Comparison of ENCODE assay signal across 7 mouse cellular contexts in genomic region chr13:92531237-92531636, GRCm38 (mm10). TPM values are rescaled to one million over a fixed set of nuclear protein-coding genes. Genes with fewer than 3 reads are reported as not detected.
DNase-seq lines count a peak whose midpoint lies in the region; ATAC-seq and TF ChIP-seq lines count a peak whose summit lies in the region.

No protein-coding gene starts in this region.

- no peaks in the 10 kb centered on the region for H3K9me3 ChIP-seq in lung, postnatal 0 days (ENCODE audit: low read length)
- H3K9me3 ChIP-seq in forebrain, embryonic 12.5 days = no peaks in the 10 kb centered on the region
- H3K9me3 ChIP-seq in liver, embryonic 11.5 days (ENCODE audit: control insufficient read depth, low read length) = no peaks in the 10 kb centered on the region
- no peaks in the 10 kb centered on the region for H3K9me3 ChIP-seq in stomach, embryonic 16.5 days (replicated peaks; ENCODE audit: control insufficient read depth, low read length)

- peak overlapping the region; percentile 73 for H3K4me2 ChIP-seq in lung, postnatal 0 days (replicated peaks; ENCODE audit: low read depth, low read length)
- H3K4me2 ChIP-seq in forebrain, embryonic 12.5 days = peak overlapping the region; percentile 66
- peak overlapping the region; percentile 90 for H3K4me2 ChIP-seq in liver, embryonic 11.5 days
- H3K4me2 ChIP-seq in stomach, embryonic 16.5 days (ENCODE audit: low read depth, low read length) = peak overlapping the region; percentile 67

- DNase-seq in lung, postnatal 0 days (ENCODE audit: low spot score) = no peak
- no peak for DNase-seq in lung, postnatal 14 days
- no peak for DNase-seq in liver, embryonic 11.5 days (ENCODE audit: low spot score)
- DNase-seq in right cerebral cortex, postnatal 4 days = no peak
- no peak for DNase-seq in urinary bladder, postnatal 36 days (ENCODE audit: low spot score in 2 of 2)

- H3K4me3 ChIP-seq in lung, postnatal 0 days (ENCODE audit: low read depth, low read length) = peak overlapping the region; percentile 71
- peak overlapping the region; percentile 65 for H3K4me3 ChIP-seq in forebrain, embryonic 12.5 days (replicated peaks)
- H3K4me3 ChIP-seq in liver, embryonic 11.5 days (ENCODE audit: low read depth, low read length) = peak overlapping the region; percentile 72
- peak overlapping the region; percentile 87 for H3K4me3 ChIP-seq in stomach, embryonic 16.5 days (replicated peaks; ENCODE audit: low read length)

- no peaks in the 10 kb centered on the region for H3K36me3 ChIP-seq in lung, postnatal 0 days (ENCODE audit: insufficient read depth, low read length)
- H3K36me3 ChIP-seq in forebrain, embryonic 12.5 days (replicated peaks) = no peaks in the 10 kb centered on the region
- H3K36me3 ChIP-seq in liver, embryonic 11.5 days (ENCODE audit: control insufficient read depth, insufficient read depth, low read length) = no peaks in the 10 kb centered on the region
- H3K36me3 ChIP-seq in stomach, embryonic 16.5 days (ENCODE audit: control insufficient read depth, insufficient read depth, low read length) = no peaks in the 10 kb centered on the region

- ATAC-seq in lung, postnatal 0 days = no peak
- no peak for ATAC-seq in forebrain, embryonic 12.5 days (ENCODE audit: low FRiP score)
- ATAC-seq in liver, embryonic 11.5 days (replicated peaks; ENCODE audit: low FRiP score) = no peak
- no peak for ATAC-seq in stomach, embryonic 16.5 days (ENCODE audit: insufficient read depth, low FRiP score)

- WGBS in lung, postnatal 0 days = 4% methylated on average over 15 of the region's 15 CpGs
- WGBS in forebrain, embryonic 12.5 days = 5% methylated on average over 15 of the region's 15 CpGs
- 5% methylated on average over 15 of the region's 15 CpGs for WGBS in liver, embryonic 11.5 days
- 3% methylated on average over 15 of the region's 15 CpGs for WGBS in stomach, embryonic 16.5 days

- no peak for TF ChIP-seq EP300 in lung, postnatal 0 days (IDR thresholded peaks at IDR 0.05)

- H3K4me1 ChIP-seq in lung, postnatal 0 days (ENCODE audit: insufficient read depth, low read depth, low read length) = no peaks in the 10 kb centered on the region
- H3K4me1 ChIP-seq in forebrain, embryonic 12.5 days = peaks cover 6% of the 10 kb centered on the region
- peaks cover 5% of the 10 kb centered on the region; the same call in 1 of the 2 replicates for H3K4me1 ChIP-seq in liver, embryonic 11.5 days (replicated peaks; ENCODE audit: control insufficient read depth, insufficient read depth, low read length)
- H3K4me1 ChIP-seq in stomach, embryonic 16.5 days (ENCODE audit: control insufficient read depth, insufficient read depth, low read length) = 0 out of 2 replicates have a peak, but pooled peaks cover 6% of the 10 kb centered on the region

- H3K27me3 ChIP-seq in lung, postnatal 0 days (replicated peaks; ENCODE audit: insufficient read depth, low read length) = no peaks in the 10 kb centered on the region
- no peaks in the 10 kb centered on the region for H3K27me3 ChIP-seq in forebrain, embryonic 12.5 days
- H3K27me3 ChIP-seq in liver, embryonic 11.5 days (replicated peaks; ENCODE audit: control insufficient read depth, insufficient read depth, low read length) = no peaks in the 10 kb centered on the region
- no peaks in the 10 kb centered on the region for H3K27me3 ChIP-seq in stomach, embryonic 16.5 days (ENCODE audit: control insufficient read depth, insufficient read depth, low read length)

- H3K27ac ChIP-seq in lung, postnatal 0 days (ENCODE audit: low read length) = peak overlapping the region; percentile 94
- peak overlapping the region; percentile 94 for H3K27ac ChIP-seq in forebrain, embryonic 12.5 days
- H3K27ac ChIP-seq in liver, embryonic 11.5 days (ENCODE audit: low read depth, low read length) = peak overlapping the region; percentile 92; the same call in 1 of the 2 replicates
- peak overlapping the region; percentile 95 for H3K27ac ChIP-seq in stomach, embryonic 16.5 days (ENCODE audit: low read length)

- peak overlapping the region; percentile 76 for H3K9ac ChIP-seq in lung, postnatal 0 days (replicated peaks; ENCODE audit: low read depth)
- H3K9ac ChIP-seq in forebrain, embryonic 12.5 days = peak overlapping the region; percentile 68
- H3K9ac ChIP-seq in liver, embryonic 11.5 days (ENCODE audit: low read depth, low read length) = peak overlapping the region; percentile 75
- peak overlapping the region; percentile 88 for H3K9ac ChIP-seq in stomach, embryonic 16.5 days (ENCODE audit: low read length)

- no peak for TF ChIP-seq CTCF in lung, postnatal 0 days (IDR thresholded peaks at IDR 0.05)

RNA-seq across cellular contexts. Expression of gene Zfyve16, which starts 0.6 kb away (rescaled TPM):
- polyA plus RNA-seq in lung, postnatal 0 days (2015; fragmentation: Nextera tagmentation; extraction: Ambion mirVana) = 6.8 and 8.4 TPM in 2 replicates
- polyA plus RNA-seq in forebrain, embryonic 12.5 days (2016; fragmentation: Nextera tagmentation; extraction: Ambion mirVana) = 11.9 and 12.7 TPM in 2 replicates
- 6.6 TPM in 2 replicates for polyA plus RNA-seq in liver, embryonic 11.5 days (2014; fragmentation: Nextera tagmentation; extraction: Ambion mirVana)
- 10.0 and 10.2 TPM in 2 replicates for polyA plus RNA-seq in stomach, embryonic 16.5 days (2015; fragmentation: Nextera tagmentation; extraction: Ambion mirVana)

RNA-seq across cellular contexts. Expression of gene Spz1, which starts 44.7 kb away (rescaled TPM):
- polyA plus RNA-seq in lung, postnatal 0 days (2015; fragmentation: Nextera tagmentation; extraction: Ambion mirVana) = not detected in 2 replicates
- not detected in 2 replicates for polyA plus RNA-seq in forebrain, embryonic 12.5 days (2016; fragmentation: Nextera tagmentation; extraction: Ambion mirVana)
- not detected in 2 replicates for polyA plus RNA-seq in liver, embryonic 11.5 days (2014; fragmentation: Nextera tagmentation; extraction: Ambion mirVana)
- not detected in 2 replicates for polyA plus RNA-seq in stomach, embryonic 16.5 days (2015; fragmentation: Nextera tagmentation; extraction: Ambion mirVana)

RNA-seq across cellular contexts. Expression of gene Fam151b, which starts 47.4 kb away (rescaled TPM):
- polyA plus RNA-seq in lung, postnatal 0 days (2015; fragmentation: Nextera tagmentation; extraction: Ambion mirVana) = 0.30 and 0.39 TPM in 2 replicates
- 0.17 and 0.28 TPM in 2 replicates for polyA plus RNA-seq in forebrain, embryonic 12.5 days (2016; fragmentation: Nextera tagmentation; extraction: Ambion mirVana)
- polyA plus RNA-seq in liver, embryonic 11.5 days (2014; fragmentation: Nextera tagmentation; extraction: Ambion mirVana) = 0.19 TPM in 1 of 2 replicates, not detected in the other
- 0.12 and 0.26 TPM in 2 replicates for polyA plus RNA-seq in stomach, embryonic 16.5 days (2015; fragmentation: Nextera tagmentation; extraction: Ambion mirVana)
